Mouse (Mus musculus): ENCODE results near the gene BC067074. TPM values are rescaled to one million over a fixed set of nuclear protein-coding genes. Genes with fewer than 3 reads are reported as not detected.

BC067074 gene
- total RNA-seq, 2 experiments from 2014 or later = not detected

DNA sequence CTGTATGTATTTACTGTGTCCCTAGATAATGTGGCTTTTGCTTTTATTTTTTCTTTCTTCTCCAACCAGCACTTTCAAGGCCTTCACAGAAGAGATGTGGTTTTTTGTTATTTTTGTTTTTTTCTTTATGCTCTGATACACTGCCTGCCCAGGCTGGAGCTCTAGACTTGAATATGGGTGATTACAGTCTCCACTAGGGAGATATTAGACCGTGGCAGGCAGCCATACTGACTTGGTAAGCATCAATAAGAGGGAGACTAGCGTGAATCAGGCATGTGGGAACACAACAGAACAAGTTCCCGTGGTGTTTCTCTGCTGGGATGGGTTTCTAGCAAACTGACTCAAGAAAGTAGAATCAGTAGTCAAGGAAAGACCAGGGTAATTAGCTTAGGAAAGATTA lies 125.7 kb downstream of the BC067074 start:
- ATAC-seq (replicated peaks; ENCODE audit: low FRiP score, poor library complexity, severe bottlenecking) = no peak

DNA sequence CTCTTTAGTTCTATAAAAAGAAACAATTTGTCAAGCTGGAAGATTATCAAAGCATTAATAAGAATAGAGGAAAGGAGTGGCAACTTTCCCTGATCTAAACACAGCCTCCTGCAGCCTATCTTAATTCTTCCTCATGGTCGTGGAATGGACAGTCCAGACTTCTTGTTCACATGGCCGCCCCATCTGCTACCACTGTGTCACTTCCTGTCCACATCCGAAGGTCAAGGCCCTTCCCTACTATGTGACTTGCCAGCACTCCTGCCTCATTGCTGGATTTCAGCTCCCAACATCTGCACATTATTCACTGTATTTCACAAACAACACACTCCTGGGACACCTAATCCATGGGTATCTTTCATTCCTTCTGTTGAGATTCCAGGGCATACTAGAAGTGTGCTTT lies 128.5 kb downstream of the BC067074 start:
- ATAC-seq (replicated peaks; ENCODE audit: low FRiP score, poor library complexity, severe bottlenecking) = no peak

DNA sequence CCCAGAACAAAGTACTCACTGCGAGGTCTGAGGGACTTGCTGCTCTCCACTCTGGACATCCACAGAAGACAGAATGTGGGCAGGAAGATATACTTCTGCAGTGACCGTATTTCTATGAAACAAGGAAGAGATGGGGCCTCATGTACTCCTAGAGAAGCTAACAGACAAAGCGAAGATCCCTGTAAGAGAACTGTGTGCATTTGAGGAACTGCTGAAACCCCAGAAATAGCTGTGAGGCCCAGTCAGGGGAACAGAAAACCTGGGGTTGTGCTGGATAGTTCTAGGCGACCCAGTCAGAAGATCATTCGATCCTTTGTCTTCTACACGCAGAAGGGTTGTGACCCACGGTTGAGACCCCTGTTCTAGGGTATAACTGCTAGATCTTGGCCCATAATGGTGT lies 130.9 kb downstream of the BC067074 start:
- ATAC-seq (replicated peaks; ENCODE audit: low FRiP score, poor library complexity, severe bottlenecking) = no peak

DNA sequence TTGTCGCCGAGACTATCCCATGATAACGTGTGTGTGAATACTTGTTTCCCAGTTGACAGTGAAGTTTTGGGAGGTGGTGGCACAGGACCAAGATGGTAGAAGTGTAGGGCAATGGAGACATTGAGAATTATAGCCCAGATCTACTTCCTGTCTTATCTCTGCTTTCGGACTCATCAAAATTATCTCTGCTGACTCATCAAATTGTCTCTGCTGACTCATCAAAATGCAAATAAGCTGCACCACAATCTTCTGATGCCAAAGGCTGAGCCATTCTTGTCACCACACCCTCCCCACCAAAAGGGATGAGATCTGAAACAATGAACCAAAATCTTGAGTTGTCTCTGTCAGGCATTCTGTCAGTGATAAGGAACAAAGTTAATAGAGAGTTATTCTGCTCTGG lies 132.9 kb downstream of the BC067074 start:
- ATAC-seq (replicated peaks; ENCODE audit: low FRiP score, poor library complexity, severe bottlenecking) = no peak

Other genes starting within 250 kb of the BC067074 start
- gene Gpx8, start 246.7 kb upstream of the BC067074 start, total RNA-seq (2015; ENCODE audit: low replicate concordance) = 5.4 TPM in 1 of 2 replicates, not detected in the other
- gene Gpx8, start 246.7 kb upstream of the BC067074 start, total RNA-seq (2017; ENCODE audit: low replicate concordance) = 3.9 TPM in 1 of 2 replicates, not detected in the other
- 7.5 and 9.0 TPM in 2 replicates for gene Gzma, start 192.2 kb upstream of the BC067074 start, total RNA-seq (2015; ENCODE audit: low replicate concordance)
- gene Gzma, start 192.2 kb upstream of the BC067074 start, total RNA-seq (2017; ENCODE audit: low replicate concordance) = 0.91 and 11.7 TPM in 2 replicates
- gene Esm1, start 83.5 kb upstream of the BC067074 start, total RNA-seq (2015; ENCODE audit: low replicate concordance) = 1.8 TPM in 1 of 2 replicates, not detected in the other
- 1.9 TPM in 1 of 2 replicates, not detected in the other for gene Esm1, start 83.5 kb upstream of the BC067074 start, total RNA-seq (2017; ENCODE audit: low replicate concordance)
- not detected in 2 replicates for gene Gzmk, start 67.3 kb upstream of the BC067074 start, total RNA-seq (2015; ENCODE audit: low replicate concordance)
- not detected in 2 replicates for gene Gzmk, start 67.3 kb upstream of the BC067074 start, total RNA-seq (2017; ENCODE audit: low replicate concordance)